Mouse (Mus musculus) heart, embryonic 15.5 days (tissue): ENCODE results near the gene Frmd8. TPM values are rescaled to one million over a fixed set of nuclear protein-coding genes. Genes with fewer than 3 reads are reported as not detected.

Experiments
- ATAC-seq: fragments of 200-750 bp; cut with Nextera tagmentation; replicated peaks from 2 replicates; pipeline ENCODE4 v1.8.0; 2017; ENCODE audit warnings: low read depth, moderate TSS enrichment; ENCODE audit not compliant: insufficient number of reproducible peaks, insufficient read depth, low FRiP score
- H3K27ac ChIP-seq: fragments of 300-500 bp; sonication (generic); 2 replicates; pipeline ENCODE4 v1.5.1; 2015; ENCODE audit warnings: mild to moderate bottlenecking, inconsistent platforms
- H3K27me3 ChIP-seq: fragments of 300-500 bp; sonication (generic); 2 replicates; pipeline ENCODE4 v1.6.1; 2015; ENCODE audit warnings: inconsistent platforms
- H3K36me3 ChIP-seq: fragments of 300-500 bp; sonication (generic); 2 replicates; pipeline ENCODE4 v1.6.1; 2015; ENCODE audit warnings: mild to moderate bottlenecking, inconsistent platforms
- H3K4me1 ChIP-seq: fragments of 300-500 bp; sonication (generic); replicated peaks from 2 replicates; pipeline ENCODE4 v1.6.1; 2015; ENCODE audit warnings: inconsistent platforms
- H3K4me2 ChIP-seq: fragments of 300-500 bp; sonication (generic); 2 replicates; pipeline ENCODE4 v1.6.1; 2015; ENCODE audit warnings: inconsistent platforms, mild to moderate bottlenecking, moderate library complexity
- H3K4me3 ChIP-seq: fragments of 300-500 bp; sonication (generic); 2 replicates; pipeline ENCODE4 v1.5.1; 2015; ENCODE audit warnings: mild to moderate bottlenecking, inconsistent platforms
- H3K9ac ChIP-seq: fragments of 300-500 bp; sonication (generic); 2 replicates; pipeline ENCODE4 v1.6.1; 2015; ENCODE audit warnings: mild to moderate bottlenecking, inconsistent platforms
- H3K9me3 ChIP-seq: fragments of 300-500 bp; sonication (generic); replicated peaks from 2 replicates; pipeline ENCODE4 v1.6.1; 2016; ENCODE audit warnings: inconsistent platforms
- WGBS: fragments of 180-500 bp; shearing (Covaris S2); methylation state at CpG from one replicate; pipeline ENCODE4 v1.1.7; 2015; ENCODE audit warnings: mixed read lengths; 5-methylcytosine and 5-hydroxymethylcytosine counted together
- polyA plus RNA-seq: library from polyadenylated mRNA; unstranded; fragments of >200 nt; fragmentation: Nextera tagmentation; extraction: Ambion mirVana; gene quantifications from 2 replicates; pipeline ENCODE4 v1.2.1, GENCODE M21; 2015

Gene Frmd8
- polyA plus RNA-seq, 1 experiment from 2014 or later: 25.1 TPM

GRCm38 (mm10) chr19:5808955-5809711, 65.9 kb downstream of the Frmd8 start:
- Histone ChIP-seq H3K9ac (peak overlapping the region; percentile 29; the same call in 1 of the 2 replicates), H3K27me3 (no peaks in the 10 kb centered on the region), H3K27ac (peak overlapping the region; percentile 96), H3K4me3 (no peak overlapping the region), H3K36me3 (no peaks in the 10 kb centered on the region), H3K4me2 (peak overlapping the region; percentile 53; the same call in 1 of the 2 replicates), H3K4me1 (peaks cover 87% of the 10 kb centered on the region), H3K9me3 (no peaks in the 10 kb centered on the region)
- ATAC-seq: no peak
- WGBS: 60% methylated on average over 14 of the region's 14 CpGs

- Histone ChIP-seq H3K9ac (no peak overlapping the region), H3K27ac (peak overlapping the region; percentile 99), H3K4me1 (peaks cover 86% of the 10 kb centered on the region), H3K36me3 (no peaks in the 10 kb centered on the region), H3K9me3 (no peaks in the 10 kb centered on the region), H3K27me3 (no peaks in the 10 kb centered on the region), H3K4me2 (no peak overlapping the region), H3K4me3 (no peak overlapping the region)
- no peak for ATAC-seq
- WGBS: 71% methylated on average over 3 of the region's 3 CpGs
These were observed 67.3 kb downstream of the Frmd8 start for GRCm38 (mm10) chr19:5807740-5808139.

- H3K27ac ChIP-seq: peak overlapping the region; percentile 99
- H3K4me3 ChIP-seq: no peak overlapping the region
- no peaks in the 10 kb centered on the region for H3K9me3 ChIP-seq
- H3K4me1 ChIP-seq: peaks cover 77% of the 10 kb centered on the region
- no peak for ATAC-seq
- 30% methylated on average over 6 of the region's 6 CpGs for WGBS
- no peak overlapping the region for H3K4me2 ChIP-seq
- no peaks in the 10 kb centered on the region for H3K36me3 ChIP-seq
- H3K9ac ChIP-seq: peak overlapping the region; percentile 35; the same call in 1 of the 2 replicates
- H3K27me3 ChIP-seq: no peaks in the 10 kb centered on the region
These were observed 68.3 kb downstream of the Frmd8 start for GRCm38 (mm10) chr19:5806809-5807205.

GRCm38 (mm10) chr19:5806051-5806808, 68.8 kb downstream of the Frmd8 start:
- ATAC-seq: no peak
- Histone ChIP-seq H3K4me1 (peaks cover 71% of the 10 kb centered on the region), H3K36me3 (no peaks in the 10 kb centered on the region), H3K4me3 (no peak overlapping the region), H3K27me3 (no peaks in the 10 kb centered on the region), H3K9ac (peak overlapping the region; percentile 43; the same call in 1 of the 2 replicates), H3K27ac (peak overlapping the region; percentile 99), H3K9me3 (no peaks in the 10 kb centered on the region), H3K4me2 (peak overlapping the region; percentile 44)
- WGBS: 3% methylated on average over 8 of the region's 8 CpGs

- H3K4me3 ChIP-seq: peak overlapping the region; percentile 69; the same call in 1 of the 2 replicates
- peaks cover 53% of the 10 kb centered on the region for H3K4me1 ChIP-seq
- WGBS: 29% methylated on average over 8 of the region's 8 CpGs
- peak overlapping the region; percentile 85 for H3K4me2 ChIP-seq
- H3K36me3 ChIP-seq: no peaks in the 10 kb centered on the region
- no peaks in the 10 kb centered on the region for H3K9me3 ChIP-seq
- no peak for ATAC-seq
- peak overlapping the region; percentile 71 for H3K9ac ChIP-seq
- peak overlapping the region; percentile 99 for H3K27ac ChIP-seq
- no peaks in the 10 kb centered on the region for H3K27me3 ChIP-seq
These were observed 70.6 kb downstream of the Frmd8 start for GRCm38 (mm10) chr19:5804371-5804899.

GRCm38 (mm10) chr19:5803881-5804279, 71.2 kb downstream of the Frmd8 start:
- no peak for ATAC-seq
- Histone ChIP-seq H3K36me3 (peaks cover 3% of the 10 kb centered on the region; the same call in 1 of the 2 replicates), H3K4me3 (peak overlapping the region; percentile 69), H3K9ac (peak overlapping the region; percentile 71), H3K27me3 (no peaks in the 10 kb centered on the region), H3K4me1 (peaks cover 49% of the 10 kb centered on the region), H3K4me2 (peak overlapping the region; percentile 85), H3K27ac (peak overlapping the region; percentile 99), H3K9me3 (no peaks in the 10 kb centered on the region)
- WGBS: 1% methylated on average over 16 of the region's 16 CpGs

GRCm38 (mm10) chr19:5803041-5803880, 71.8 kb downstream of the Frmd8 start:
- Histone ChIP-seq H3K27me3 (no peaks in the 10 kb centered on the region), H3K27ac (peak overlapping the region; percentile 99), H3K4me2 (peak overlapping the region; percentile 85), H3K9ac (peak overlapping the region; percentile 85), H3K4me1 (peaks cover 43% of the 10 kb centered on the region), H3K36me3 (peaks cover 8% of the 10 kb centered on the region; the same call in 1 of the 2 replicates), H3K9me3 (no peaks in the 10 kb centered on the region), H3K4me3 (peak overlapping the region; percentile 69)
- WGBS: under 1% methylated on average over 67 of the region's 67 CpGs
- peak; percentile 96 for ATAC-seq

- Histone ChIP-seq H3K9me3 (no peaks in the 10 kb centered on the region), H3K27ac (peak overlapping the region; percentile 99), H3K4me3 (peak overlapping the region; percentile 69), H3K9ac (peak overlapping the region; percentile 85), H3K4me1 (peaks cover 40% of the 10 kb centered on the region), H3K27me3 (no peaks in the 10 kb centered on the region), H3K36me3 (peaks cover 12% of the 10 kb centered on the region), H3K4me2 (peak overlapping the region; percentile 85)
- WGBS: under 1% methylated on average over 4 of the region's 4 CpGs
- ATAC-seq: no peak
These were observed 72.4 kb downstream of the Frmd8 start for GRCm38 (mm10) chr19:5802787-5803040.

- H3K36me3 ChIP-seq: peaks cover 17% of the 10 kb centered on the region
- peak overlapping the region; percentile 88 for H3K9ac ChIP-seq
- H3K4me1 ChIP-seq: peaks cover 36% of the 10 kb centered on the region
- under 1% methylated on average over 25 of the region's 25 CpGs for WGBS
- H3K27me3 ChIP-seq: no peaks in the 10 kb centered on the region
- H3K27ac ChIP-seq: peak overlapping the region; percentile 99
- H3K4me2 ChIP-seq: peak overlapping the region; percentile 85
- H3K4me3 ChIP-seq: peak overlapping the region; percentile 69
- ATAC-seq: 0 out of 2 replicates have a peak, but pooled peaks have one; percentile 15
- no peaks in the 10 kb centered on the region for H3K9me3 ChIP-seq
These were observed 72.9 kb downstream of the Frmd8 start for GRCm38 (mm10) chr19:5802011-5802786.

GRCm38 (mm10) chr19:5801432-5801964, 73.6 kb downstream of the Frmd8 start:
- Histone ChIP-seq H3K9ac (peak overlapping the region; percentile 88), H3K27ac (peak overlapping the region; percentile 99), H3K4me1 (peaks cover 36% of the 10 kb centered on the region), H3K4me2 (peak overlapping the region; percentile 54), H3K36me3 (peaks cover 24% of the 10 kb centered on the region), H3K4me3 (peak overlapping the region; percentile 69), H3K9me3 (no peaks in the 10 kb centered on the region), H3K27me3 (no peaks in the 10 kb centered on the region)
- ATAC-seq: no peak
- WGBS: under 1% methylated on average over 3 of the region's 3 CpGs
